Mouse (Mus musculus) stomach, postnatal 0 days (tissue): Measurements from ENCODE around the gene Ing4. TPM values are rescaled to one million over a fixed set of nuclear protein-coding genes. Genes with fewer than 3 reads are reported as not detected.

Source experiments
- ATAC-seq: fragments of 200-750 bp; cut with Nextera tagmentation; 2 replicates; pipeline ENCODE4 v1.8.0; 2017; ENCODE audit not compliant: low FRiP score, low TSS enrichment
- DNase-seq: peaks from one replicate; pipeline ENCODE4 v3.0.0-alpha.2; 2016; ENCODE audit warnings: low spot score
- H3K27ac ChIP-seq: fragments of 300-500 bp; sonication (generic); replicated peaks from 2 replicates; pipeline ENCODE4 v1.5.1; 2014; ENCODE audit warnings: mild to moderate bottlenecking, control low read depth
- H3K27me3 ChIP-seq: fragments of 300-500 bp; sonication (generic); 2 replicates; pipeline ENCODE4 v1.6.1; 2014; ENCODE audit warnings: low read length; ENCODE audit not compliant: control insufficient read depth, insufficient read depth
- H3K36me3 ChIP-seq: fragments of 300-500 bp; sonication (generic); 2 replicates; pipeline ENCODE4 v1.6.1; 2014; ENCODE audit warnings: low read length, mixed read lengths; ENCODE audit not compliant: control insufficient read depth, insufficient read depth
- H3K4me1 ChIP-seq: fragments of 300-500 bp; sonication (generic); replicated peaks from 2 replicates; pipeline ENCODE4 v1.6.1; 2014; ENCODE audit warnings: antibody characterized with exemption; ENCODE audit not compliant: control insufficient read depth, insufficient read depth
- H3K4me2 ChIP-seq: fragments of 300-500 bp; sonication (generic); replicated peaks from 2 replicates; pipeline ENCODE4 v1.6.1; 2014; ENCODE audit warnings: low read depth, mild to moderate bottlenecking, control low read depth, moderate library complexity
- H3K4me3 ChIP-seq: fragments of 300-500 bp; sonication (generic); 2 replicates; pipeline ENCODE4 v1.5.1; 2014; ENCODE audit warnings: low read depth, low read length, control low read depth
- H3K9ac ChIP-seq: fragments of 300-500 bp; sonication (generic); 2 replicates; pipeline ENCODE4 v1.6.1; 2014; ENCODE audit warnings: mild to moderate bottlenecking, low read length, control low read depth, mixed read lengths
- H3K9me3 ChIP-seq: fragments of 300-500 bp; sonication (generic); 2 replicates; pipeline ENCODE4 v1.6.1; 2016; ENCODE audit warnings: low read length; ENCODE audit not compliant: control insufficient read depth
- CTCF ChIP-seq: IDR thresholded peaks from 2 replicates; pipeline ENCODE4 v1.5.1; 2016; ENCODE audit warnings: antibody characterized with exemption, low read depth, mild to moderate bottlenecking, moderate library complexity
- EP300 ChIP-seq: optimal IDR thresholded peaks from 2 replicates; pipeline ENCODE3; 2016; ENCODE audit warnings: antibody characterized with exemption
- WGBS: fragments of 180-500 bp; shearing (Covaris S2); extraction: QIAGEN DNeasy Blood & Tissue Kit; methylation state at CpG from one replicate; pipeline ENCODE4 v1.1.7; 2014; 5-methylcytosine and 5-hydroxymethylcytosine counted together
- polyA plus RNA-seq: library from polyadenylated mRNA; unstranded; fragments of >200 nt; fragmentation: Nextera tagmentation; extraction: Ambion mirVana; gene quantifications from 2 replicates; pipeline ENCODE4 v1.2.1, GENCODE M21; 2015

Gene Ing4
- polyA plus RNA-seq, 1 experiment from 2014 or later, result 72.5 TPM

DNA sequence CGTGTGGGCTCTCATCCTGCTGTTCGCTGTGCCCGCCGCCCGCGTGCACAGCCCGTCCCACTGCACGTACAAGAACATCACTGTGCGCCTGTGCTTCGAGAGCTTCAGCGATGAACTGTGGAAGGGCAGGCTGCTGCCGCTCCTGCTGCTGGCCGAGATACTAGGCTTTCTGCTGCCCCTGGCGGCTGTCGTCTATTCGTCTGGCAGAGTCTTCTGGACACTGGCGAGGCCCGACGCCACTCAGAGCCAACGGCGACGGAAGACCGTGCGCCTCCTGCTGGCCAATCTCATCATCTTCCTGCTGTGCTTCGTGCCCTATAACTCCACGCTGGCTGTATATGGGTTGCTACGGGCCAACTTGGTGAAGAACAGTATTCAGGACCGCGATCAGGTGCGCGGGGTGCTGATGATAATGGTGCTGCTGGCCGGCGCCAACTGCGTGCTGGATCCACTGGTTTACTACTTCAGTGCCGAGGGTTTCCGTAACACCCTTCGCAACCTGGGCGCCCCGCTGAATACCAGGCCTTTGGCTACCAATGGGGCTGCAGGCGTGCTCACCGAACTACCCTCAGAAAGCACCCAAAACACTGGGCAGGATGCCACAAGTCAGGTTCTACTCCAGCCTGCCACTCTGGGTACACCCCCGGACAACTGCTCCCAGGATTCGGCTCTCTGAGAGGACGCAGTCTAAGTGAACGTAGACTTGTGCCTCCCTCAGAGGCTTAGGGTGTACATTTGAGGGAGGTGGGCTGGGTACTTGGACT is 42.4 kb downstream of the Ing4 start:
- Histone ChIP-seq H3K9ac (peak overlapping the region; percentile 62), H3K9me3 (no peaks in the 10 kb centered on the region), H3K4me2 (peak overlapping the region; percentile 68), H3K27me3 (no peaks in the 10 kb centered on the region), H3K4me1 (peaks cover 4% of the 10 kb centered on the region; the same call in 1 of the 2 replicates), H3K36me3 (no peaks in the 10 kb centered on the region), H3K27ac (peak overlapping the region; percentile 73), H3K4me3 (peak overlapping the region; percentile 37)
- TF ChIP-seq CTCF (peak; percentile 96), EP300 (no peak)
- ATAC-seq, result peak; percentile 91
- DNase-seq, result peak; percentile 95
- WGBS, result 27% methylated on average over 45 of the region's 45 CpGs

DNA sequence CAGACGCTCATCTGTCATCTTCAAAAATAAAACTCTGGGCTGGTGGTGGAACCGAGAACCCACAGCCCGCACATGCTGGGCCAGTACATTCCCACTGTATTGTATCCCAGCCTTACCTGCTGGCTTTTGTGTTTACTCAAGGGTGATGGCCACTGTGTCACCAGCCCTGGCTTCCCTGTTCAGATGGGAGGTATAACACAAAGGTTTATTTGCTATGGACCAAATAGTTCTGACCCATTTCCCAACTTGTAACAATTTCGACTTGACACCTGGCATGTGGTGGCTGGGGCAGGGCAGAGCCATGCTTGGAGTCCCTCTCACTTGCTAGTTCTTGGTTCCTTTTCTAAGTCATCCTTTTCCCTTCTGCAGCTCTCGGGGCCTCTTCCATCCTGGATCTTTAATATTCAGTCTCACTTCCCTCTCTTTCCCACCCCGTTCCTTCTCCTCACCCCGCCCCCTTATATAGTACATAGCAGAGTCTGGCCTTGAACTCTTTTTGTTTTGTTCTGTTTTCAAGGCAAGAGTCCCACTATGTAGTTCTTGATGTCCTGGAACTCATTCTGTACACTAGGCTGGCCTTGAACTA is 43.3 kb downstream of the Ing4 start:
- no peak overlapping the region for H3K4me3 ChIP-seq
- DNase-seq (no peak), ATAC-seq (no peak)
- H3K9me3 ChIP-seq, result no peaks in the 10 kb centered on the region
- no peak overlapping the region for H3K27ac ChIP-seq
- no peak overlapping the region for H3K4me2 ChIP-seq
- H3K9ac ChIP-seq, result no peak overlapping the region
- H3K36me3 ChIP-seq, result no peaks in the 10 kb centered on the region
- TF ChIP-seq EP300, result no peak
- no peak for TF ChIP-seq CTCF
- peaks cover 4% of the 10 kb centered on the region; the same call in 1 of the 2 replicates for H3K4me1 ChIP-seq
- no peaks in the 10 kb centered on the region for H3K27me3 ChIP-seq
- 84% methylated on average over 7 of the region's 7 CpGs for WGBS

GRCm38 (mm10) chr6:125084424-125084823 is 44.9 kb downstream of the Ing4 start:
- DNase-seq (peak; percentile 61), ATAC-seq (peak; percentile 8; the same call in 1 of the 2 replicates)
- H3K9me3 ChIP-seq, result no peaks in the 10 kb centered on the region
- WGBS, result under 1% methylated on average over 4 of the region's 4 CpGs
- H3K27me3 ChIP-seq, result no peaks in the 10 kb centered on the region
- H3K4me3 ChIP-seq, result no peak overlapping the region
- TF ChIP-seq EP300 (no peak), CTCF (peak; percentile 92)
- H3K4me1 ChIP-seq, result peaks cover 4% of the 10 kb centered on the region; the same call in 1 of the 2 replicates
- no peak overlapping the region for H3K4me2 ChIP-seq
- no peaks in the 10 kb centered on the region for H3K36me3 ChIP-seq
- no peak overlapping the region for H3K9ac ChIP-seq
- no peak overlapping the region for H3K27ac ChIP-seq

- Histone ChIP-seq H3K4me3 (no peak overlapping the region), H3K36me3 (no peaks in the 10 kb centered on the region), H3K27ac (peak overlapping the region; percentile 92), H3K27me3 (no peaks in the 10 kb centered on the region), H3K9me3 (no peaks in the 10 kb centered on the region), H3K9ac (no peak overlapping the region), H3K4me2 (no peak overlapping the region), H3K4me1 (peaks cover 2% of the 10 kb centered on the region; the same call in 1 of the 2 replicates)
- DNase-seq, result no peak
- TF ChIP-seq CTCF (no peak), EP300 (no peak)
- no peak for ATAC-seq
- WGBS, result 82% methylated on average over 3 of the region's 3 CpGs
Measured at GRCm38 (mm10) chr6:125087937-125088336, 48.4 kb downstream of the Ing4 start.

DNA sequence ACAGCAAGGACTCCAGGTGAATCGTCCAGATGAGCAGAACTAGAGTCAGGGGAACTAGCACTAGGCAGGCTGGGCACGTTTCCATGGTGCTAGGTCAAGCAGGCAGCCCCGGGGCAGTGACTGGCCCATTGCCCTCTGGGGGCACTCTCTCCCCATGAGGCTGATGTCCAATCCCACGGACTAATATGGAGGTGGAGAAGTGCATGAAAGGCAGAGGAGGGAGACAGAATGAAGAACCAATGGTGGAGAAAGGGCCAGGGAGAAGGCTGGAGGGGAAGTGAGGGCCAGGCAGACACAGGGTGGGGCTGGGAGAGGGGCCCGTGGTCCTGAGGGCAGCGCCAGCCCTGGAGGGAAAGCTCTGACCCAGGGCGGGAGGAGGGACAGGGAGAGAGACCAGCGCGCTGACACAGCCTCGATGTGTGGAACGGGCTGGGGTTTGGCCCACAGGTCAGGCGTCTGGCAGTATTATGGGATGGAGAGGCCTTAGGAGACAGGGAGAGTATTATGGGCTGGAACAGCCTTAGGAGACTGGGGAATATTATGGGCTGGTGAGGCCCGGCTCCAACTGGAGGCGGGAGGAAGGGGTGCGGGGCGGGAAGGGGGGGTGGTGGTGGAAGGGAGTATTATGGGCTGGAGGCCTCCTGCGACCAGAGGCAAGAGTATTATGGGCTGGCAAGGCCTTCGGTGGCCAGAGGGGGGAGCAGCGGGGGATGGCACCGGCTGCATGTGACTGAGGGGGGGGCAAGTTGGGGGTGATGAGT is 49.2 kb downstream of the Ing4 start:
- Histone ChIP-seq H3K27me3 (no peaks in the 10 kb centered on the region), H3K9ac (peak overlapping the region; percentile 45; the same call in 1 of the 2 replicates), H3K27ac (peak overlapping the region; percentile 92), H3K4me2 (peak overlapping the region; percentile 53), H3K36me3 (no peaks in the 10 kb centered on the region), H3K4me3 (peak overlapping the region; percentile 10; the same call in 1 of the 2 replicates), H3K9me3 (no peaks in the 10 kb centered on the region), H3K4me1 (peaks cover 2% of the 10 kb centered on the region; the same call in 1 of the 2 replicates)
- TF ChIP-seq CTCF (peak; percentile 43), EP300 (no peak)
- DNase-seq (peak; percentile 86), ATAC-seq (peak; percentile 80)
- 4% methylated on average over 18 of the region's 20 CpGs for WGBS
